Mouse (Mus musculus) hindbrain, embryonic 14.5 days (tissue): ENCODE measurements around the gene Cdc42ep4. TPM values are rescaled to one million over a fixed set of nuclear protein-coding genes. Genes with fewer than 3 reads are reported as not detected.

ENCODE experiments used
- ATAC-seq: fragments of 200-750 bp; cut with Nextera tagmentation; 2 replicates; pipeline ENCODE4 v1.8.0; 2017; ENCODE audit warnings: moderate number of reproducible peaks, mild to moderate bottlenecking, moderate TSS enrichment, moderate library complexity; ENCODE audit not compliant: low FRiP score
- DNase-seq: peaks from one replicate; pipeline ENCODE4 v3.0.0-alpha.2; 2015; ENCODE audit warnings: low spot score
- H3K27ac ChIP-seq: fragments of 300-500 bp; sonication (generic); 2 replicates; pipeline ENCODE4 v1.5.1; 2014; ENCODE audit warnings: mild to moderate bottlenecking, moderate library complexity
- H3K27me3 ChIP-seq: fragments of 300-500 bp; sonication (generic); 2 replicates; pipeline ENCODE4 v1.6.1; 2014; ENCODE audit warnings: mild to moderate bottlenecking, low read length, mixed read lengths; ENCODE audit not compliant: control insufficient read depth, insufficient read depth
- H3K36me3 ChIP-seq: fragments of 300-500 bp; sonication (generic); replicated peaks from 2 replicates; pipeline ENCODE4 v1.6.1; 2014; ENCODE audit not compliant: control insufficient read depth, insufficient read depth
- H3K4me1 ChIP-seq: fragments of 300-500 bp; sonication (generic); replicated peaks from 2 replicates; pipeline ENCODE4 v1.6.1; 2014; ENCODE audit warnings: antibody characterized with exemption, low read length, mixed read lengths; ENCODE audit not compliant: control insufficient read depth, insufficient read depth
- H3K4me2 ChIP-seq: fragments of 300-500 bp; sonication (generic); replicated peaks from 2 replicates; pipeline ENCODE4 v1.6.1; 2014; ENCODE audit warnings: mild to moderate bottlenecking, moderate library complexity
- H3K4me3 ChIP-seq: fragments of 300-500 bp; sonication (generic); replicated peaks from 2 replicates; pipeline ENCODE4 v1.5.1; 2014; ENCODE audit warnings: mild to moderate bottlenecking, low read length
- H3K9ac ChIP-seq: fragments of 300-500 bp; sonication (generic); 2 replicates; pipeline ENCODE4 v1.6.1; 2014
- H3K9me3 ChIP-seq: fragments of 300-500 bp; sonication (generic); 2 replicates; pipeline ENCODE4 v1.6.1; 2016; ENCODE audit warnings: low read length; ENCODE audit not compliant: control insufficient read depth
- WGBS: fragments of 180-500 bp; shearing (Covaris S2); extraction: QIAGEN DNeasy Blood & Tissue Kit; methylation state at CpG from one replicate; pipeline ENCODE4 v1.1.7; 2014; 5-methylcytosine and 5-hydroxymethylcytosine counted together
- polyA plus RNA-seq: library from polyadenylated mRNA; unstranded; fragments of >200 nt; fragmentation: Nextera tagmentation; extraction: Ambion mirVana; gene quantifications from 2 replicates; pipeline ENCODE4 v1.2.1, GENCODE M21; 2014

Gene Cdc42ep4
- polyA plus RNA-seq, 1 experiment from 2014 or later = 42.0 TPM

GRCm38 (mm10) chr11:113703758-113704157, 47.9 kb downstream of the Cdc42ep4 start:
- Histone ChIP-seq H3K4me1 (no peaks in the 10 kb centered on the region), H3K27ac (no peak overlapping the region), H3K9me3 (no peaks in the 10 kb centered on the region), H3K9ac (no peak overlapping the region), H3K4me3 (no peak overlapping the region), H3K27me3 (0 out of 2 replicates have a peak, but pooled peaks cover 3% of the 10 kb centered on the region), H3K36me3 (peaks cover 14% of the 10 kb centered on the region), H3K4me2 (no peak overlapping the region)
- peak; percentile 71; the same call in 1 of the 2 replicates for ATAC-seq
- DNase-seq = peak; percentile 89
- 37% methylated on average over 5 of the region's 5 CpGs for WGBS

GRCm38 (mm10) chr11:113699643-113700042, 52.0 kb downstream of the Cdc42ep4 start:
- ATAC-seq = no peak
- Histone ChIP-seq H3K9ac (no peak overlapping the region), H3K4me2 (no peak overlapping the region), H3K4me1 (no peaks in the 10 kb centered on the region), H3K27ac (no peak overlapping the region), H3K4me3 (no peak overlapping the region), H3K9me3 (no peaks in the 10 kb centered on the region), H3K36me3 (peaks cover 33% of the 10 kb centered on the region), H3K27me3 (no peaks in the 10 kb centered on the region)
- DNase-seq = no peak
- WGBS = 87% methylated on average over 7 of the region's 7 CpGs

GRCm38 (mm10) chr11:113698013-113698545, 53.6 kb downstream of the Cdc42ep4 start:
- ATAC-seq (no peak), DNase-seq (no peak)
- Histone ChIP-seq H3K4me1 (no peaks in the 10 kb centered on the region), H3K4me3 (no peak overlapping the region), H3K27me3 (no peaks in the 10 kb centered on the region), H3K27ac (no peak overlapping the region), H3K4me2 (no peak overlapping the region), H3K9me3 (no peaks in the 10 kb centered on the region), H3K9ac (no peak overlapping the region), H3K36me3 (peaks cover 46% of the 10 kb centered on the region)
- 77% methylated on average over 12 of the region's 12 CpGs for WGBS

GRCm38 (mm10) chr11:113697571-113697970, 54.1 kb downstream of the Cdc42ep4 start:
- Histone ChIP-seq H3K27me3 (no peaks in the 10 kb centered on the region), H3K4me1 (no peaks in the 10 kb centered on the region), H3K27ac (no peak overlapping the region), H3K9ac (no peak overlapping the region), H3K4me2 (no peak overlapping the region), H3K36me3 (peaks cover 51% of the 10 kb centered on the region), H3K4me3 (no peak overlapping the region), H3K9me3 (no peaks in the 10 kb centered on the region)
- DNase-seq (no peak), ATAC-seq (no peak)
- WGBS = 70% methylated on average over 5 of the region's 5 CpGs

DNA sequence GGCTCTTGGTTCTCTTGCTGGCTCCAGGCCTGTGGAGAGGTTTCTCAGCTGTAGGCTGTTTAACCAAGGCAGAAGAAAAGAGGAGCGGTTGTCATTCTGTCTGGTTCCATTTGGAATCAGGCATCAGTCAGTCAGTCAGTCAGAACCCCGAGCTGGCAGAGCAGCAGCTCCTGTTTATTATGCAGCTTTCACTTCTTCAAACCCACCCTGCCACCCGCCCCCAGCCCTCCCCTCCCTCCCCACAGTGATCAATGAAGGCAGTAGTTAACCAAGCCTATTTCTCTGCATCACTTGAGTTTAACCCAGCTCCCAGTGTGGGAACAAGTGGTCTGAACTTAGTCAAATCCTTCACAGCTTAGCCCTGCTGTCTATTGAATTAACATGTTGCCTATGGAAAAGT, 59.8 kb downstream of the Cdc42ep4 start:
- Histone ChIP-seq H3K4me2 (no peak overlapping the region), H3K4me1 (no peaks in the 10 kb centered on the region; the same call in 1 of the 2 replicates), H3K4me3 (no peak overlapping the region), H3K9me3 (no peaks in the 10 kb centered on the region), H3K27me3 (no peaks in the 10 kb centered on the region), H3K27ac (no peak overlapping the region), H3K36me3 (peaks cover 76% of the 10 kb centered on the region), H3K9ac (no peak overlapping the region)
- DNase-seq = no peak
- WGBS = 70% methylated on average over 3 of the region's 3 CpGs
- no peak for ATAC-seq

- 87% methylated on average over 5 of the region's 5 CpGs for WGBS
- Histone ChIP-seq H3K4me1 (no peaks in the 10 kb centered on the region; the same call in 1 of the 2 replicates), H3K9ac (no peak overlapping the region), H3K4me2 (no peak overlapping the region), H3K27me3 (no peaks in the 10 kb centered on the region), H3K36me3 (peaks cover 73% of the 10 kb centered on the region), H3K4me3 (no peak overlapping the region), H3K27ac (no peak overlapping the region), H3K9me3 (no peaks in the 10 kb centered on the region)
- ATAC-seq (no peak), DNase-seq (no peak)
These were observed 60.4 kb downstream of the Cdc42ep4 start for GRCm38 (mm10) chr11:113691318-113691717.

DNA sequence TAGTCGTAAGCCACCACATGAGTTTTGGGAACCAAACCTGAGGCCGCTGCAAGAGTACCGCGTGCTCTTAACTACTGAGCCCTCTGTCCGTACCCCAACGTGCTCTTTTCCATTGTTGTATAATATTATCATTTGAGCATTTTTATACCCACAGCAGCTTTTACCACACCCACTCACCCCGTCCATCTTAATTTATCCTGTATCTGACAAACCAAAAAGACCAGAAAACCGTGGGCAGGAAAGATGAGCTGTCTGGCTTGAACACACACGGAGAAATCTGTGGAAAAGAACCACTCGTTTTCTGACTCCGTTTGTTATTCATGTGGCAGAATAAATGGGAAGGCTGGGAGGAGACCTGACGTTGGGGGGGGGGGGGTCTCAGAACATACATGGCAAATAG, 61.2 kb downstream of the Cdc42ep4 start:
- H3K27me3 ChIP-seq = no peaks in the 10 kb centered on the region
- no peak overlapping the region for H3K27ac ChIP-seq
- H3K36me3 ChIP-seq = peaks cover 65% of the 10 kb centered on the region
- H3K9me3 ChIP-seq = no peaks in the 10 kb centered on the region
- no peak for DNase-seq
- no peak for ATAC-seq
- no peak overlapping the region for H3K4me2 ChIP-seq
- 92% methylated on average over 12 of the region's 12 CpGs for WGBS
- H3K4me3 ChIP-seq = no peak overlapping the region
- H3K9ac ChIP-seq = no peak overlapping the region
- peaks cover 4% of the 10 kb centered on the region for H3K4me1 ChIP-seq

- Histone ChIP-seq H3K9ac (no peak overlapping the region), H3K4me1 (peaks cover 23% of the 10 kb centered on the region), H3K9me3 (no peaks in the 10 kb centered on the region), H3K4me3 (no peak overlapping the region), H3K36me3 (peaks cover 33% of the 10 kb centered on the region), H3K27ac (no peak overlapping the region), H3K27me3 (no peaks in the 10 kb centered on the region), H3K4me2 (no peak overlapping the region)
- 24% methylated on average over 2 of the region's 2 CpGs for WGBS
- ATAC-seq (no peak), DNase-seq (no peak)
These were observed 64.7 kb downstream of the Cdc42ep4 start for GRCm38 (mm10) chr11:113687031-113687430.

DNA sequence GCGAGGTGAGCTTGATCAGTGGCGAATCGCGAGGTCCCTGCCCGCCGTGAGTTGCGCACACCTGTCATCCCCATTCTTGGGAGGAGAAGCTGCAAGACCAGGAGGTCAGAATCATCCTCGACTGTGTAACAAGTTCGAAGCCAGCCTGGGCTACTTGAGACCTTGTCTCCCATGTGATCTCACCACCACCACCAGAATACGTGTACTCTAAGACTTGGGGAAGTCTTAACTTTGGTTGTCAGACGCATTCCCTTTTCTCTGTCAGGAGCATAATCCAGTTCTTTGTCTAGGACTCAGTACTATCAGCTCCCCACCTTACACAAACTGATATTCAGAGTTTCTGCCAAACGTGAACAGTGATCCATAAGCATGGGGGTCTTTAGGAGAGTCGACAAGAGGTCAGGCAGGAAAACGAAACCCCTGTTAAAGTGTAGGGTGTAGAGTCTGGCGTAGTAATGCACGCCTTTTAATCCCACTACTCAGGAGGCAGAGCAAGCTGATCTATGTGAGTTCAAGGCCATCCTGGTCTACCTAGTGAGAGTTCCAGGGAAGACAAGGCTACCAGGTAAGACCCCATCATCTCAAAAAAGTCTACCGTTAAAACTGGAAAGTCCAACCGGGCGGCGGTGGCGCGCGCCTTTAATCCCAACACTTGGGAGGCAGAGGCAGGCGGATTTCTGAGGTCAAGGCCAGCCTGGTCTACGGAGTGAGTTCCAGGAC, 66.8 kb downstream of the Cdc42ep4 start:
- peaks cover 24% of the 10 kb centered on the region for H3K36me3 ChIP-seq
- 0 out of 2 replicates have a peak, but pooled peaks have one; percentile 1 for ATAC-seq
- H3K27me3 ChIP-seq = no peaks in the 10 kb centered on the region
- no peaks in the 10 kb centered on the region for H3K9me3 ChIP-seq
- 44% methylated on average over 25 of the region's 25 CpGs for WGBS
- H3K4me3 ChIP-seq = peak overlapping the region; percentile 89
- H3K9ac ChIP-seq = peak overlapping the region; percentile 81
- peak overlapping the region; percentile 90; the same call in 1 of the 2 replicates for H3K27ac ChIP-seq
- DNase-seq = no peak
- peak overlapping the region; percentile 90 for H3K4me2 ChIP-seq
- H3K4me1 ChIP-seq = peaks cover 35% of the 10 kb centered on the region
